Mouse (Mus musculus): ENCODE measurements around the gene Mme. TPM values are rescaled to one million over a fixed set of nuclear protein-coding genes. Genes with fewer than 3 reads are reported as not detected.

Mme gene
- polyA plus RNA-seq, 1 experiment from 2014 or later, result 12.6 TPM

GRCm38 (mm10) chr3:63359512-63359911 is 118.2 kb downstream of the Mme start:
- no peak overlapping the region for H3K9ac ChIP-seq (replicated peaks)
- H3K36me3 ChIP-seq, result no peaks in the 10 kb centered on the region
- H3K9me3 ChIP-seq, result no peaks in the 10 kb centered on the region
- H3K4me3 ChIP-seq, result no peak overlapping the region
- no peaks in the 10 kb centered on the region for H3K4me1 ChIP-seq
- WGBS, result 96% methylated on average over 1 of the region's 1 CpGs
- no peaks in the 10 kb centered on the region for H3K27me3 ChIP-seq
- no peak for ATAC-seq (ENCODE audit: low FRiP score, low read depth)
- no peak overlapping the region for H3K4me2 ChIP-seq (replicated peaks)
- H3K27ac ChIP-seq (replicated peaks), result no peak overlapping the region

GRCm38 (mm10) chr3:63384989-63385388 is 143.7 kb downstream of the Mme start:
- Histone ChIP-seq H3K27me3 (no peaks in the 10 kb centered on the region), H3K4me3 (no peak overlapping the region), H3K4me2 (replicated peaks) (no peak overlapping the region), H3K9ac (replicated peaks) (no peak overlapping the region), H3K4me1 (no peaks in the 10 kb centered on the region), H3K27ac (replicated peaks) (no peak overlapping the region), H3K36me3 (no peaks in the 10 kb centered on the region), H3K9me3 (no peaks in the 10 kb centered on the region)
- no peak for ATAC-seq (ENCODE audit: low FRiP score, low read depth)
- 65% methylated on average over 2 of the region's 2 CpGs for WGBS

GRCm38 (mm10) chr3:63390774-63391173 is 149.4 kb downstream of the Mme start:
- H3K27ac ChIP-seq (replicated peaks), result no peak overlapping the region
- no peaks in the 10 kb centered on the region for H3K9me3 ChIP-seq
- no peaks in the 10 kb centered on the region for H3K36me3 ChIP-seq
- H3K27me3 ChIP-seq, result no peaks in the 10 kb centered on the region
- no peak overlapping the region for H3K4me2 ChIP-seq (replicated peaks)
- 84% methylated on average over 2 of the region's 2 CpGs for WGBS
- no peak for ATAC-seq (ENCODE audit: low FRiP score, low read depth)
- H3K4me3 ChIP-seq, result no peak overlapping the region
- H3K4me1 ChIP-seq, result no peaks in the 10 kb centered on the region
- H3K9ac ChIP-seq (replicated peaks), result no peak overlapping the region

- Histone ChIP-seq H3K36me3 (no peaks in the 10 kb centered on the region), H3K9ac (replicated peaks) (no peak overlapping the region), H3K4me3 (no peak overlapping the region), H3K27me3 (no peaks in the 10 kb centered on the region), H3K9me3 (no peaks in the 10 kb centered on the region), H3K4me2 (replicated peaks) (no peak overlapping the region), H3K27ac (replicated peaks) (no peak overlapping the region), H3K4me1 (no peaks in the 10 kb centered on the region)
- WGBS, result 80% methylated on average over 2 of the region's 2 CpGs
- ATAC-seq (ENCODE audit: low FRiP score, low read depth), result no peak
Observed at GRCm38 (mm10) chr3:63391348-63391747, 150.0 kb downstream of the Mme start.

GRCm38 (mm10) chr3:63394424-63394941 is 153.1 kb downstream of the Mme start:
- ATAC-seq (ENCODE audit: low FRiP score, low read depth), result no peak
- Histone ChIP-seq H3K36me3 (no peaks in the 10 kb centered on the region), H3K4me2 (replicated peaks) (no peak overlapping the region), H3K4me3 (no peak overlapping the region), H3K27me3 (no peaks in the 10 kb centered on the region), H3K27ac (replicated peaks) (no peak overlapping the region), H3K4me1 (no peaks in the 10 kb centered on the region), H3K9me3 (no peaks in the 10 kb centered on the region), H3K9ac (replicated peaks) (no peak overlapping the region)
- WGBS, result 91% methylated on average over 4 of the region's 4 CpGs

GRCm38 (mm10) chr3:63398171-63398570 is 156.8 kb downstream of the Mme start:
- H3K27ac ChIP-seq (replicated peaks), result no peak overlapping the region
- ATAC-seq (ENCODE audit: low FRiP score, low read depth), result no peak
- no peaks in the 10 kb centered on the region for H3K9me3 ChIP-seq
- no peak overlapping the region for H3K9ac ChIP-seq (replicated peaks)
- H3K4me1 ChIP-seq, result no peaks in the 10 kb centered on the region
- H3K4me3 ChIP-seq, result no peak overlapping the region
- no peak overlapping the region for H3K4me2 ChIP-seq (replicated peaks)
- 90% methylated on average over 4 of the region's 4 CpGs for WGBS
- H3K36me3 ChIP-seq, result no peaks in the 10 kb centered on the region
- no peaks in the 10 kb centered on the region for H3K27me3 ChIP-seq

GRCm38 (mm10) chr3:63406438-63406837 is 165.1 kb downstream of the Mme start:
- WGBS, result 91% methylated on average over 3 of the region's 3 CpGs
- no peaks in the 10 kb centered on the region for H3K9me3 ChIP-seq
- no peak overlapping the region for H3K4me3 ChIP-seq
- no peaks in the 10 kb centered on the region for H3K4me1 ChIP-seq
- H3K27ac ChIP-seq (replicated peaks), result no peak overlapping the region
- no peak for ATAC-seq (ENCODE audit: low FRiP score, low read depth)
- no peaks in the 10 kb centered on the region for H3K36me3 ChIP-seq
- no peak overlapping the region for H3K9ac ChIP-seq (replicated peaks)
- H3K4me2 ChIP-seq (replicated peaks), result no peak overlapping the region
- no peaks in the 10 kb centered on the region for H3K27me3 ChIP-seq

GRCm38 (mm10) chr3:63411006-63411405 is 169.7 kb downstream of the Mme start:
- no peaks in the 10 kb centered on the region for H3K9me3 ChIP-seq
- H3K9ac ChIP-seq (replicated peaks), result no peak overlapping the region
- H3K36me3 ChIP-seq, result no peaks in the 10 kb centered on the region
- no peak overlapping the region for H3K4me3 ChIP-seq
- H3K4me1 ChIP-seq, result no peaks in the 10 kb centered on the region
- no peak overlapping the region for H3K27ac ChIP-seq (replicated peaks)
- ATAC-seq (ENCODE audit: low FRiP score, low read depth), result no peak
- H3K4me2 ChIP-seq (replicated peaks), result no peak overlapping the region
- 90% methylated on average over 4 of the region's 4 CpGs for WGBS
- H3K27me3 ChIP-seq, result no peaks in the 10 kb centered on the region

- 63% methylated on average over 6 of the region's 6 CpGs for whole genome bisulfite sequencing
- Histone ChIP-seq H3K27ac (replicated peaks) (no peak overlapping the region), H3K4me1 (no peaks in the 10 kb centered on the region), H3K36me3 (no peaks in the 10 kb centered on the region), H3K9ac (replicated peaks) (no peak overlapping the region), H3K9me3 (no peaks in the 10 kb centered on the region), H3K4me3 (no peak overlapping the region), H3K4me2 (replicated peaks) (no peak overlapping the region), H3K27me3 (no peaks in the 10 kb centered on the region)
- no peak for ATAC-seq (ENCODE audit: low FRiP score, low read depth)
Observed at GRCm38 (mm10) chr3:63412220-63412937, 171.0 kb downstream of the Mme start.

GRCm38 (mm10) chr3:63413046-63413911 is 171.9 kb downstream of the Mme start:
- no peaks in the 10 kb centered on the region for H3K4me1 ChIP-seq

GRCm38 (mm10) chr3:63417284-63417683 is 175.9 kb downstream of the Mme start:
- no peaks in the 10 kb centered on the region for H3K27me3 ChIP-seq
- no peak overlapping the region for H3K9ac ChIP-seq (replicated peaks)
- no peak overlapping the region for H3K27ac ChIP-seq (replicated peaks)
- H3K4me1 ChIP-seq, result no peaks in the 10 kb centered on the region
- H3K9me3 ChIP-seq, result no peaks in the 10 kb centered on the region
- no peak for ATAC-seq (ENCODE audit: low FRiP score, low read depth)
- H3K4me2 ChIP-seq (replicated peaks), result no peak overlapping the region
- H3K4me3 ChIP-seq, result no peak overlapping the region
- 89% methylated on average over 1 of the region's 1 CpGs for WGBS
- no peaks in the 10 kb centered on the region for H3K36me3 ChIP-seq

More at GRCm38 (mm10) chr3:63413046-63413911, 171.9 kb downstream of the Mme start:
- Histone ChIP-seq H3K36me3 (no peaks in the 10 kb centered on the region), H3K9me3 (no peaks in the 10 kb centered on the region), H3K27me3 (no peaks in the 10 kb centered on the region), H3K4me3 (no peak overlapping the region), H3K4me2 (replicated peaks) (no peak overlapping the region), H3K9ac (replicated peaks) (no peak overlapping the region), H3K27ac (replicated peaks) (no peak overlapping the region)
- WGBS, result 81% methylated on average over 6 of the region's 6 CpGs
- no peak for ATAC-seq (ENCODE audit: low FRiP score, low read depth)

- H3K9me3 ChIP-seq, result no peaks in the 10 kb centered on the region
- H3K4me1 ChIP-seq, result no peaks in the 10 kb centered on the region
Observed at GRCm38 (mm10) chr3:63417758-63418157, 176.4 kb downstream of the Mme start.

More at GRCm38 (mm10) chr3:63417758-63418157, 176.4 kb downstream of the Mme start:
- H3K36me3 ChIP-seq, result no peaks in the 10 kb centered on the region
- no peak overlapping the region for H3K4me3 ChIP-seq
- no peak overlapping the region for H3K27ac ChIP-seq (replicated peaks)
- no peak for ATAC-seq (ENCODE audit: low FRiP score, low read depth)
- no peak overlapping the region for H3K4me2 ChIP-seq (replicated peaks)
- no peaks in the 10 kb centered on the region for H3K27me3 ChIP-seq
- H3K9ac ChIP-seq (replicated peaks), result no peak overlapping the region
